In genomic region chr8:48204114-48204837, GRCm38 (mm10) we compare ENCODE assay signal across 14 mouse cellular contexts.
DNase-seq lines count a peak whose midpoint lies in the region; ATAC-seq and TF ChIP-seq lines count a peak whose summit lies in the region.
"Had no signal": no experiment of that assay in that cellular context is flagged by ENCODE, and none has a peak within 500 bp of the region (broad histone marks: within the 10 kb centered on the region; RNA-seq: fewer than 3 reads in every experiment).

No protein-coding gene starts in this region.

- H3K9ac ChIP-seq in hindbrain, embryonic 14.5 days: no peak overlapping the region
- H3K9ac ChIP-seq in neural tube, embryonic 13.5 days: no peak overlapping the region
- H3K9ac ChIP-seq: limb, embryonic 13.5 days had no signal

- intact Hi-C loops in left cerebral cortex, postnatal 4 days (cut with DNase I): no loop called here
- intact Hi-C loops in left cerebral cortex, adult 2 months (cut with DNase I): no loop called here

- no peak overlapping the region for H3K4me2 ChIP-seq in hindbrain, embryonic 14.5 days (replicated peaks)
- peak overlapping the region; percentile 12; the same call in 1 of the 2 replicates for H3K4me2 ChIP-seq in neural tube, embryonic 13.5 days
- H3K4me2 ChIP-seq: limb, embryonic 13.5 days had no signal

- no peaks in the 10 kb centered on the region for H3K36me3 ChIP-seq in hindbrain, embryonic 14.5 days (replicated peaks; ENCODE audit: control insufficient read depth, insufficient read depth)
- H3K36me3 ChIP-seq in neural tube, embryonic 13.5 days: no peaks in the 10 kb centered on the region
- H3K36me3 ChIP-seq: G1E; limb, embryonic 13.5 days had no signal

- no peaks in the 10 kb centered on the region for H3K27me3 ChIP-seq in hindbrain, embryonic 14.5 days (ENCODE audit: control insufficient read depth, insufficient read depth, low read length)
- H3K27me3 ChIP-seq in neural tube, embryonic 13.5 days: no peaks in the 10 kb centered on the region
- H3K27me3 ChIP-seq: limb, embryonic 13.5 days had no signal

- H3K9me3 ChIP-seq in hindbrain, embryonic 14.5 days (ENCODE audit: control insufficient read depth, low read length): no peaks in the 10 kb centered on the region
- H3K9me3 ChIP-seq in neural tube, embryonic 13.5 days: no peaks in the 10 kb centered on the region
- H3K9me3 ChIP-seq: limb, embryonic 13.5 days had no signal

- TF ChIP-seq CTCF in left cerebral cortex, adult 2 months (IDR thresholded peaks at IDR 0.05): no peak

- no peak overlapping the region for H3K27ac ChIP-seq in left cerebral cortex, adult 2 months
- H3K27ac ChIP-seq in hindbrain, embryonic 14.5 days: peak overlapping the region; percentile 18; the same call in 1 of the 2 replicates
- H3K27ac ChIP-seq in neural tube, embryonic 13.5 days (replicated peaks): peak overlapping the region; percentile 43
- H3K27ac ChIP-seq: limb, embryonic 13.5 days had no signal

- no peak overlapping the region for H3K4me3 ChIP-seq in left cerebral cortex, adult 2 months
- H3K4me3 ChIP-seq in hindbrain, embryonic 14.5 days (replicated peaks; ENCODE audit: low read length): no peak overlapping the region
- H3K4me3 ChIP-seq in neural tube, embryonic 13.5 days: no peak overlapping the region
- H3K4me3 ChIP-seq: limb, embryonic 13.5 days had no signal

- H3K4me1 ChIP-seq in hindbrain, embryonic 14.5 days (replicated peaks; ENCODE audit: control insufficient read depth, insufficient read depth, low read length): peaks cover 15% of the 10 kb centered on the region
- H3K4me1 ChIP-seq in neural tube, embryonic 13.5 days (replicated peaks): peaks cover 27% of the 10 kb centered on the region
- H3K4me1 ChIP-seq: limb, embryonic 13.5 days had no signal

- peak; percentile 85 for ATAC-seq in hindbrain, embryonic 14.5 days (ENCODE audit: low FRiP score)
- ATAC-seq in neural tube, embryonic 13.5 days (ENCODE audit: low read depth): peak; percentile 73
- ATAC-seq: lung, postnatal 0 days had no signal

- 36% methylated on average over 13 of the region's 13 CpGs for WGBS in hindbrain, embryonic 14.5 days
- WGBS in neural tube, embryonic 13.5 days: 44% methylated on average over 13 of the region's 13 CpGs

- peak; percentile 90 to 93 for DNase-seq in cerebellum, postnatal 10 days
- DNase-seq in cerebellum, adult 11 months: no peak
- peak; percentile 87 for DNase-seq in left cerebral cortex, postnatal 4 days
- DNase-seq in left cerebral cortex, adult 2 months (ENCODE audit: extremely low spot score in 1 of 2, low spot score in 2 of 2): no peak
- peak; percentile 74 for DNase-seq in hindbrain, embryonic 14.5 days (ENCODE audit: low spot score)
- no peak for DNase-seq in adrenal gland, postnatal 10 days
- DNase-seq in Muller cell, postnatal 12 days (ENCODE audit: inconsistent ontology term): no peak
- DNase-seq: kidney, adult 2 months; layer of hippocampus, adult 9-11 months; right cerebral cortex, postnatal 4 days had no signal

Comparison
In these comparisons a context has a peak if more than half of its experiments do, and no peak if none do; other contexts are left out.
1. DNase-seq: peak in cerebellum, postnatal 10 days (2 of 2), left cerebral cortex, postnatal 4 days (single experiment) and hindbrain, embryonic 14.5 days (single experiment); none in cerebellum, adult 11 months (single experiment), left cerebral cortex, adult 2 months (0 of 2), adrenal gland, postnatal 10 days (single experiment) and Muller cell, postnatal 12 days (single experiment).